Mouse (Mus musculus) testis, adult 2 months (tissue): ENCODE measurements around the gene Tns1. TPM values are rescaled to one million over a fixed set of nuclear protein-coding genes. Genes with fewer than 3 reads are reported as not detected.

Source experiments
- H3K27ac ChIP-seq: fragments of 200-500 bp; 2 replicates; pipeline ENCODE4 v1.5.1; 2012; ENCODE audit warnings: low read depth, low read length; ENCODE audit not compliant: control insufficient read depth, insufficient read depth
- H3K27me3 ChIP-seq: fragments of 200-500 bp; 2 replicates; pipeline ENCODE4 v1.6.1; 2012; ENCODE audit warnings: mild to moderate bottlenecking, low read length, moderate library complexity; ENCODE audit not compliant: control insufficient read depth, insufficient read depth
- H3K36me3 ChIP-seq: fragments of 200-500 bp; 2 replicates; pipeline ENCODE4 v1.6.1; 2012; ENCODE audit warnings: mild to moderate bottlenecking, low read length; ENCODE audit not compliant: control insufficient read depth, insufficient read depth
- H3K4me1 ChIP-seq: fragments of 200-500 bp; 2 replicates; pipeline ENCODE4 v1.6.1; 2012; ENCODE audit warnings: low read length; ENCODE audit not compliant: control insufficient read depth, insufficient read depth
- H3K4me3 ChIP-seq: fragments of 200-500 bp; 2 replicates; pipeline ENCODE4 v1.5.1; 2012; ENCODE audit warnings: low read depth, mild to moderate bottlenecking, low read length, moderate library complexity, mixed read lengths; ENCODE audit not compliant: control insufficient read depth
- CTCF ChIP-seq: fragments of 200-500 bp; IDR thresholded peaks from 2 replicates; pipeline ENCODE4 v1.5.1; 2012; ENCODE audit warnings: low read depth, mild to moderate bottlenecking, inconsistent platforms, low read length, moderate library complexity; ENCODE audit not compliant: control insufficient read depth, insufficient read depth, insufficient replicate concordance
- POLR2A ChIP-seq: fragments of 200-500 bp; IDR thresholded peaks from 2 replicates; pipeline ENCODE4 v1.6.1; 2012; ENCODE audit warnings: low read depth, mild to moderate bottlenecking, inconsistent platforms, low read length, moderate library complexity; ENCODE audit not compliant: control insufficient read depth
- polyA plus RNA-seq: library from polyadenylated mRNA; depleted of rRNA; stranded (reverse); fragments of >200 nt; gene quantifications from 2 replicates; pipeline ENCODE4 v1.2.3, GENCODE M21; 2012

The Tns1 gene
- polyA plus RNA-seq, 1 experiment: 422 TPM

DNA sequence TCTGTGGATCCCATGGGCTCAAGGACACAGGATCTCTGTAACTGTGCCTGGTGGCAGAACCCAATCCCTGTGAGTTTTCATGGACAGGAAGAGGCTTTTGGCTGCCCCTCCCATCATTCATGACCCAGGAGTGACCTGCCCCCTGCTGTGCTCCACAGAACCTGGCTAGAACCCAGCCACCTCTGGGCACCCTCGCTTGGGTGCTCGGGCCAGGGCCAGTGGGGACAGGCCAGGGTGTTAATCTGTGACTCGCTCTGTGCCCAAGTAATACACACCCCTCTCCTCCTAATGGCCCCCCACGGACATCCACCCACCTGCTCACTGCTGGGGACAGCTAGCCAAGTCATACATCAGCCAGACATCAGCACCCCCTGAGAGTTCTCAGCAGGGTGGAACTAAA, 65.9 kb downstream of the Tns1 start:
- TF ChIP-seq POLR2A: no peak
- TF ChIP-seq CTCF: no peak
- Histone ChIP-seq H3K4me1 (peaks cover 3% of the 10 kb centered on the region; the same call in 1 of the 2 replicates), H3K4me3 (no peak overlapping the region), H3K27me3 (no peaks in the 10 kb centered on the region), H3K36me3 (no peaks in the 10 kb centered on the region), H3K27ac (no peak overlapping the region)

DNA sequence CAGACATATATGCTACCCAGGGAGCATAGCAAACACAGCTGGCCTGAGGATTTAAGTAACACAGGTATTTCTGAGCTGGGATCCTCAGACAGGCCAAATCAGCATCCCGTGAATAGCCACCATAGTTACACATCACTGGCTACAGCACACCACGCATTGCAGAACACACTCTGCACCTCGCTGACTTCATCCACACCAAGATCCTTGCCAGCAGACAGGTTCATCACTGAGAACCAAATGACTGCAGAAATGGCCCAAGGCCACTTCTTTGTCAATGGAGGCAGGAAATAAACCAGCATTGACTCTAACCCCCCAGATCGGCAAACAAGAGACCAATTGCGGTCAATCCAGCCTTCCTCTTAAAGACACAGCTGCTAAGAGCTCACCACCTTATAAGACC, 66.7 kb downstream of the Tns1 start:
- Histone ChIP-seq H3K4me3 (no peak overlapping the region), H3K4me1 (peaks cover 3% of the 10 kb centered on the region; the same call in 1 of the 2 replicates), H3K27me3 (no peaks in the 10 kb centered on the region), H3K36me3 (no peaks in the 10 kb centered on the region), H3K27ac (no peak overlapping the region)
- no peak for TF ChIP-seq CTCF
- TF ChIP-seq POLR2A: no peak

- no peaks in the 10 kb centered on the region for H3K36me3 ChIP-seq
- H3K4me1 ChIP-seq: peaks cover 3% of the 10 kb centered on the region; the same call in 1 of the 2 replicates
Observed at GRCm38 (mm10) chr1:74055552-74055951, 68.7 kb downstream of the Tns1 start.

DNA sequence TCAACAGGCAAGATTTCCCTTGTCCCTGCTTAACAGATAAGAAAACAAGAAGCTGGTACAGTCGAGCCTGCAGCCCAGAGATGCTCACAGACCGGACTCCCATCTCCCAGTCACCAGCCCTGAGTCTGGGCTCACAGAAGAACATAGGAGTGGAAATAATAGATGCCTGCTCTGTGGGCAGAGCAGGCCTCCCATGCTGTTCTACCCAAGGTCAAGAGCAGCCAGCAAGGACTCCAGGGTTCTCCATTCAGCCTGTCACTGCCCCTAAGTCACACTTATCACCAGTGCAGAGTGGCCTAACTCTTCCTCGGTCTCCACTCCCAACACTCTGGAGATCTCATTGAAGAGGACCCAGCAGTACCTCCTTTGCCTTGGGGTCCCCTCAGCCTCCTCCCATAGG, 69.8 kb downstream of the Tns1 start:
- Histone ChIP-seq H3K4me3 (no peak overlapping the region), H3K36me3 (no peaks in the 10 kb centered on the region), H3K27ac (no peak overlapping the region), H3K4me1 (peaks cover 3% of the 10 kb centered on the region; the same call in 1 of the 2 replicates), H3K27me3 (no peaks in the 10 kb centered on the region)
- TF ChIP-seq CTCF: no peak
- no peak for TF ChIP-seq POLR2A

More at GRCm38 (mm10) chr1:74055552-74055951, 68.7 kb downstream of the Tns1 start:
- H3K27me3 ChIP-seq: no peaks in the 10 kb centered on the region
- H3K4me3 ChIP-seq: no peak overlapping the region
- no peak overlapping the region for H3K27ac ChIP-seq
- TF ChIP-seq CTCF (no peak), POLR2A (no peak)

DNA sequence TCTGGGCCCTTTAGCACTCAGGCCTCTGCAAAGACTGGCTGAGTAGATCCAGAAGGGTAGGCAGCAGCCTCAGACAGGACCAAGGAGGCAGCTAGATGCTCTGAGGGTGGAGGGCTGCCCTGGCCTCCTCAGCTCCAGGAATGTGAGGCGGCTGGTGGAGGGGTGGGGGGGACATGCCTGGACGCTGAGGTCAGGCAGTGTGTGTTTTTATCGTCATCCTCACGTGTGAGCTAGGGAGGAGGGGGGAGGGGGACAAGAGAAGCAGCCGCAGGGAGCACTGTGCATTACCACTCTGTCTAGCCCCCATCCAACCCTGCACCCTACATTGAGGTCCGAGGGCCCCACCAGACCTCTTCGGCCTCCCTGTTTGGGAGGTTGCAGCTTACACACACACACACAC, 70.2 kb downstream of the Tns1 start:
- Histone ChIP-seq H3K27ac (no peak overlapping the region), H3K4me3 (no peak overlapping the region)

DNA sequence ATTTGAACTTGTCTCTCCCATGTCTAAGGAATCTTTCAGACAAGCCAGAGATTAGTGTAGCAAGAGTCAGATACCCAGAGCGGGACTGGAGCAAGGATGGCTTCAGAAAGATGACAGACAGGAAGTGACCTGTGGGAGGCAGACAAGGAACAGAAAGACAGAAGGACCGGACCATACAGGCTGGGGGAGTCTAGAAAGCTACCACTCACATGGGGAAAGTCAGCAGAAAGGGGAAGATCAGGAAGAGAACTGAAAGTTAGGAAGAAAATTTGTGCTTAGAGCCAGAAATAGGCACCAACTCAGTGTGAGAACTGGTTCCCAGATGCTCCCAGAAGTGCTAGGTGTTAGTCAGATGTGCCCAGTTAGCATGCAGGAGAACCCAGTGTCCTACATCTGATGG, 71.2 kb downstream of the Tns1 start:
- Histone ChIP-seq H3K4me1 (no peaks in the 10 kb centered on the region), H3K27ac (no peak overlapping the region), H3K36me3 (no peaks in the 10 kb centered on the region), H3K27me3 (no peaks in the 10 kb centered on the region), H3K4me3 (no peak overlapping the region)
- TF ChIP-seq CTCF: no peak
- TF ChIP-seq POLR2A: no peak

More for the DNA sequence above, 70.2 kb downstream of the Tns1 start:
- peaks cover 3% of the 10 kb centered on the region; the same call in 1 of the 2 replicates for H3K4me1 ChIP-seq
- H3K27me3 ChIP-seq: no peaks in the 10 kb centered on the region
- no peaks in the 10 kb centered on the region for H3K36me3 ChIP-seq
- TF ChIP-seq CTCF (no peak), POLR2A (no peak)

GRCm38 (mm10) chr1:74051349-74051748, 72.9 kb downstream of the Tns1 start:
- TF ChIP-seq POLR2A (no peak), CTCF (no peak)
- H3K4me3 ChIP-seq: no peak overlapping the region
- H3K27me3 ChIP-seq: no peaks in the 10 kb centered on the region
- H3K36me3 ChIP-seq: no peaks in the 10 kb centered on the region
- H3K4me1 ChIP-seq: peaks cover 2% of the 10 kb centered on the region
- H3K27ac ChIP-seq: no peak overlapping the region

DNA sequence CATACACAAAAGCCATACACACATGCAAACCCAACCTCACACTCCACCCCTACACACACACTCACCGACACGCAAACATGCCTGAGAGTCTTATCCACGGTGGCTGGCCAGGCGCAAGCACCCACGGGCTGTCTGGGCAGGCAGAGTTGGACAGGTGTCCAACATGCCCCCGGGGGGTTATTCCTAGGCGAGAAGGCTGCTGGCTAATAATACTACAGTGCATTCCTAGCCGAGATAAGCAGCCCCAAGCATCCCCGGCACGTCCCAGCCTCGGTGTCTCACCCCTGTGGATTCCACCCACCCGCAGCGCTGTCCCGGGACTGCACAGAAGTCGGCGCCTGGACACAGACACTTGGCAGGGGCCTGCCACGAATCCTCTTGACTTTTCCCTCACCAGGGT, 74.8 kb downstream of the Tns1 start:
- Histone ChIP-seq H3K4me3 (no peak overlapping the region), H3K4me1 (peaks cover 2% of the 10 kb centered on the region), H3K27ac (no peak overlapping the region), H3K27me3 (no peaks in the 10 kb centered on the region), H3K36me3 (no peaks in the 10 kb centered on the region)
- TF ChIP-seq CTCF: no peak
- TF ChIP-seq POLR2A: no peak
